Comparison of ENCODE assay signal across 28 mouse cellular contexts in the genomic region with DNA sequence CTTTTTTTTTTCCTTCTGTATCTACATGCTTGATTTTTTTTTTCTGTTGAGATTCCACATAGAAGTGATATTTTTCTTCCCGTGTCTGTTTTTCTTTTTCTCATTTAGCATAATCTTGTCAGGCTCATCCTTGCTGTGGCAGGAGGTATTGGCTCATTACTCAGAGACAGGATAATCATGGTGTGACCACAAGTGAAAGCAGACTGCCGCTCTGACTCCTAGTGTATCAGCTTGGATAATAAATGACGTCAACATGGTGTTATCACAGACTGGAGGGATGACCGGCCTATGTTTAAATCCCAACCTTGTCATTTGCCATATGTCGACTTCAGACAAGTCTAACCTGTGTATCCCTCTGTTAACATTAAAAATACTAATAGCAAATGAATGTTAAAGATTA. TPM values are rescaled to one million over a fixed set of nuclear protein-coding genes. Genes with fewer than 3 reads are reported as not detected.
DNase-seq lines count a peak whose midpoint lies in the region; ATAC-seq and TF ChIP-seq lines count a peak whose summit lies in the region.
"Had no signal": no experiment of that assay in that cellular context is flagged by ENCODE, and none has a peak within 500 bp of the region (broad histone marks: within the 10 kb centered on the region; RNA-seq: fewer than 3 reads in every experiment).

No protein-coding gene starts in this region.

- H3K9ac ChIP-seq in heart, embryonic 11.5 days (ENCODE audit: low read depth, low read length): no peak overlapping the region
- no peak overlapping the region for H3K9ac ChIP-seq in midbrain, embryonic 14.5 days (replicated peaks; ENCODE audit: low read length)
- H3K9ac ChIP-seq in midbrain, embryonic 15.5 days: no peak overlapping the region
- H3K9ac ChIP-seq in forebrain, embryonic 15.5 days (replicated peaks): no peak overlapping the region
- H3K9ac ChIP-seq: embryonic facial prominence, embryonic 12.5 days; hindbrain, embryonic 15.5 days had no signal

- H3K4me1 ChIP-seq in heart, embryonic 11.5 days (ENCODE audit: control insufficient read depth, insufficient read depth, low read length): no peaks in the 10 kb centered on the region
- no peaks in the 10 kb centered on the region for H3K4me1 ChIP-seq in midbrain, embryonic 14.5 days (ENCODE audit: control insufficient read depth, insufficient read depth, low read length)
- no peaks in the 10 kb centered on the region for H3K4me1 ChIP-seq in midbrain, embryonic 15.5 days
- no peaks in the 10 kb centered on the region for H3K4me1 ChIP-seq in forebrain, embryonic 15.5 days
- H3K4me1 ChIP-seq: embryonic facial prominence, embryonic 12.5 days; hindbrain, embryonic 15.5 days had no signal

- H3ac ChIP-seq in myocyte (ENCODE audit: control insufficient read depth, insufficient read length): no peak overlapping the region

- no peaks in the 10 kb centered on the region for H3K9me3 ChIP-seq in heart, embryonic 11.5 days (replicated peaks; ENCODE audit: control insufficient read depth, low read length)
- no peaks in the 10 kb centered on the region for H3K9me3 ChIP-seq in midbrain, embryonic 14.5 days (ENCODE audit: control insufficient read depth, low read length)
- H3K9me3 ChIP-seq in midbrain, embryonic 15.5 days: no peaks in the 10 kb centered on the region
- H3K9me3 ChIP-seq in forebrain, embryonic 15.5 days: no peaks in the 10 kb centered on the region
- H3K9me3 ChIP-seq: embryonic facial prominence, embryonic 12.5 days; hindbrain, embryonic 15.5 days had no signal

- no peak for DNase-seq in heart, adult 18-20 months
- peak; percentile 14 for DNase-seq in midbrain, embryonic 14.5 days
- DNase-seq in kidney, postnatal 4 days: no peak
- DNase-seq: adrenal gland, postnatal 14 days; cerebellum, adult 11 months; cerebellum, adult 8-10 months; gastrocnemius, postnatal 14 days; heart, postnatal 10 days had no signal

- H3K27me3 ChIP-seq in heart, embryonic 11.5 days (ENCODE audit: control insufficient read depth, insufficient read depth, low read length): no peaks in the 10 kb centered on the region
- no peaks in the 10 kb centered on the region for H3K27me3 ChIP-seq in midbrain, embryonic 14.5 days (ENCODE audit: control insufficient read depth, insufficient read depth, low read length)
- no peaks in the 10 kb centered on the region for H3K27me3 ChIP-seq in midbrain, embryonic 15.5 days (replicated peaks)
- H3K27me3 ChIP-seq in myocyte (ENCODE audit: control insufficient read depth, insufficient read depth, insufficient read length): no peaks in the 10 kb centered on the region
- H3K27me3 ChIP-seq in forebrain, embryonic 15.5 days: no peaks in the 10 kb centered on the region
- H3K27me3 ChIP-seq: embryonic facial prominence, embryonic 12.5 days; hindbrain, embryonic 15.5 days; Patski had no signal

- H3K4me3 ChIP-seq in heart, embryonic 11.5 days (ENCODE audit: low read depth, low read length): no peak overlapping the region
- no peak overlapping the region for H3K4me3 ChIP-seq in midbrain, embryonic 14.5 days (replicated peaks; ENCODE audit: low read depth, low read length)
- H3K4me3 ChIP-seq in midbrain, embryonic 15.5 days: no peak overlapping the region
- H3K4me3 ChIP-seq in myocyte: no peak overlapping the region
- H3K4me3 ChIP-seq in forebrain, embryonic 15.5 days: no peak overlapping the region
- H3K4me3 ChIP-seq: embryonic facial prominence, embryonic 12.5 days; hindbrain, embryonic 15.5 days had no signal

- H3K4me2 ChIP-seq in heart, embryonic 11.5 days: no peak overlapping the region
- H3K4me2 ChIP-seq in midbrain, embryonic 14.5 days (ENCODE audit: low read length): no peak overlapping the region
- H3K4me2 ChIP-seq in midbrain, embryonic 15.5 days: no peak overlapping the region
- peak overlapping the region; percentile 18 for H3K4me2 ChIP-seq in myocyte (ENCODE audit: low read depth)
- H3K4me2 ChIP-seq in forebrain, embryonic 15.5 days (replicated peaks): no peak overlapping the region
- H3K4me2 ChIP-seq: embryonic facial prominence, embryonic 12.5 days; hindbrain, embryonic 15.5 days had no signal

- WGBS in heart, embryonic 11.5 days (ENCODE audit: insufficient replicate concordance): 57% methylated on average over 5 of the region's 5 CpGs
- WGBS in midbrain, embryonic 14.5 days: 79% methylated on average over 5 of the region's 5 CpGs
- WGBS in midbrain, embryonic 15.5 days: 76% methylated on average over 5 of the region's 5 CpGs
- WGBS in forebrain, embryonic 15.5 days: 86% methylated on average over 5 of the region's 5 CpGs

- no peak overlapping the region for H3K27ac ChIP-seq in heart, embryonic 11.5 days (ENCODE audit: low read depth, low read length)
- no peak overlapping the region for H3K27ac ChIP-seq in midbrain, embryonic 14.5 days (replicated peaks; ENCODE audit: low read depth, low read length)
- H3K27ac ChIP-seq in midbrain, embryonic 15.5 days: no peak overlapping the region
- no peak overlapping the region for H3K27ac ChIP-seq in forebrain, embryonic 15.5 days (replicated peaks)
- H3K27ac ChIP-seq: embryonic facial prominence, embryonic 12.5 days; hindbrain, embryonic 15.5 days had no signal

- no peaks in the 10 kb centered on the region for H3K36me3 ChIP-seq in heart, embryonic 11.5 days (ENCODE audit: control insufficient read depth, insufficient read depth, low read length)
- no peaks in the 10 kb centered on the region for H3K36me3 ChIP-seq in midbrain, embryonic 14.5 days (ENCODE audit: control insufficient read depth, insufficient read depth, low read length)
- H3K36me3 ChIP-seq in midbrain, embryonic 15.5 days (replicated peaks): no peaks in the 10 kb centered on the region
- no peaks in the 10 kb centered on the region for H3K36me3 ChIP-seq in myocyte (ENCODE audit: control insufficient read depth, insufficient read depth)
- no peaks in the 10 kb centered on the region for H3K36me3 ChIP-seq in forebrain, embryonic 15.5 days
- H3K36me3 ChIP-seq: embryonic facial prominence, embryonic 12.5 days; hindbrain, embryonic 15.5 days had no signal

- no peak for TF ChIP-seq POLR2A in myocyte (IDR thresholded peaks at IDR 0.05; ENCODE audit: insufficient read length, low read depth)

- 0 out of 2 replicates have a peak, but pooled peaks have one; percentile 57 for ATAC-seq in heart, embryonic 11.5 days (replicated peaks; ENCODE audit: insufficient number of reproducible peaks, low FRiP score, low TSS enrichment)
- no peak for ATAC-seq in midbrain, embryonic 14.5 days (ENCODE audit: low FRiP score, low TSS enrichment)
- ATAC-seq in midbrain, embryonic 15.5 days (replicated peaks): no peak
- ATAC-seq in forebrain, embryonic 15.5 days (replicated peaks): no peak
- ATAC-seq: activated CD4-positive, CD25-positive, alpha-beta regulatory T cell, adult 4 months; forebrain, embryonic 16.5 days; Patski had no signal

- no peaks in the 10 kb centered on the region for H3K79me2 ChIP-seq in myocyte (ENCODE audit: control insufficient read depth, insufficient read depth)

TF ChIP-seq in myocyte, 11 proteins besides CTCF, POLR2A, EP300 and RAD21 (continues in another document):
- TF ChIP-seq SRF (IDR thresholded peaks at IDR 0.05; ENCODE audit: control insufficient read depth, insufficient read length, low read depth) (no peak), POLR2AphosphoS2 (IDR thresholded peaks at IDR 0.05; ENCODE audit: insufficient read length, low read depth) (no peak), REST (IDR thresholded peaks at IDR 0.05; ENCODE audit: insufficient read depth, insufficient read length) (no peak), CEBPB (IDR thresholded peaks at IDR 0.05; ENCODE audit: insufficient read depth, poor library complexity, severe bottlenecking) (no peak), MYOD1 (IDR thresholded peaks at IDR 0.05; ENCODE audit: control insufficient read depth in 1 of 3, insufficient read length in 2 of 3, low read depth in 2 of 3) (no peak), MYOG (IDR thresholded peaks at IDR 0.05; ENCODE audit: control insufficient read depth in 1 of 3, insufficient read depth in 1 of 3, insufficient read length in 2 of 3, low read depth in 2 of 3) (no peak), E2F4 (IDR thresholded peaks at IDR 0.05; ENCODE audit: insufficient read depth) (no peak), MAX (IDR thresholded peaks at IDR 0.05; ENCODE audit: low read depth) (no peak), TCF12 (IDR thresholded peaks at IDR 0.05; ENCODE audit: insufficient read depth, poor library complexity, severe bottlenecking) (no peak)

RNA-seq across cellular contexts. Expression of gene Krtap8-1, which starts 26.6 kb away (rescaled TPM):
- polyA plus RNA-seq in heart, embryonic 11.5 days (2014; fragmentation: Nextera tagmentation; extraction: Ambion mirVana): not detected in 2 replicates
- total RNA-seq in heart, adult 18-20 months (2021): not detected
- not detected in 2 replicates for polyA plus RNA-seq in midbrain, embryonic 14.5 days (2014; fragmentation: Nextera tagmentation; extraction: Ambion mirVana)
- polyA plus RNA-seq in midbrain, embryonic 15.5 days (2015; fragmentation: Nextera tagmentation; extraction: Ambion mirVana): not detected in 2 replicates
- polyA plus RNA-seq in myocyte (2012; fragmentation: generic; extraction: Trizol): not detected
- not detected in 2 replicates for polyA plus RNA-seq in forebrain, embryonic 15.5 days (2015; fragmentation: Nextera tagmentation; extraction: Ambion mirVana)
- total RNA-seq: adrenal gland, adult 18-20 months; adrenal gland, postnatal 14 days; common myeloid progenitor, adult 5-6 weeks; gastrocnemius, postnatal 14 days; heart, adult 8-10 months; heart, postnatal 10 days; hematopoietic stem cell, adult 5-6 weeks; MEL had no signal
- polyA plus RNA-seq: activated CD4-positive, CD25-positive, alpha-beta regulatory T cell, adult 4 months; C2C12; embryonic facial prominence, embryonic 12.5 days; forebrain, embryonic 11.5 days; forebrain, embryonic 16.5 days; frontal cortex, adult 2 months; gonadal fat pad, adult 2 months; heart, embryonic 14.5 days; hindbrain, embryonic 15.5 days; intestine, embryonic 14.5 days; Patski had no signal

RNA-seq across cellular contexts. Expression of gene Krtap6-2, which starts 41.3 kb away (rescaled TPM):
- not detected in 2 replicates for polyA plus RNA-seq in heart, embryonic 11.5 days (2014; fragmentation: Nextera tagmentation; extraction: Ambion mirVana)
- not detected for total RNA-seq in heart, adult 18-20 months (2021)
- not detected in 2 replicates for polyA plus RNA-seq in midbrain, embryonic 14.5 days (2014; fragmentation: Nextera tagmentation; extraction: Ambion mirVana)
- not detected in 2 replicates for polyA plus RNA-seq in midbrain, embryonic 15.5 days (2015; fragmentation: Nextera tagmentation; extraction: Ambion mirVana)
- not detected for polyA plus RNA-seq in myocyte (2012; fragmentation: generic; extraction: Trizol)
- polyA plus RNA-seq in forebrain, embryonic 15.5 days (2015; fragmentation: Nextera tagmentation; extraction: Ambion mirVana): not detected in 2 replicates
- total RNA-seq: adrenal gland, adult 18-20 months; adrenal gland, postnatal 14 days; common myeloid progenitor, adult 5-6 weeks; gastrocnemius, postnatal 14 days; heart, adult 8-10 months; heart, postnatal 10 days; hematopoietic stem cell, adult 5-6 weeks; MEL had no signal
- polyA plus RNA-seq: activated CD4-positive, CD25-positive, alpha-beta regulatory T cell, adult 4 months; C2C12; embryonic facial prominence, embryonic 12.5 days; forebrain, embryonic 11.5 days; forebrain, embryonic 16.5 days; frontal cortex, adult 2 months; gonadal fat pad, adult 2 months; heart, embryonic 14.5 days; hindbrain, embryonic 15.5 days; intestine, embryonic 14.5 days; Patski had no signal

RNA-seq across cellular contexts. Expression of gene Krtap7-1, which starts 46.9 kb away (rescaled TPM):
- not detected in 2 replicates for polyA plus RNA-seq in heart, embryonic 11.5 days (2014; fragmentation: Nextera tagmentation; extraction: Ambion mirVana)
- not detected for total RNA-seq in heart, adult 18-20 months (2021)
- polyA plus RNA-seq in midbrain, embryonic 14.5 days (2014; fragmentation: Nextera tagmentation; extraction: Ambion mirVana): 0.51 TPM in 1 of 2 replicates, not detected in the other
- not detected in 2 replicates for polyA plus RNA-seq in midbrain, embryonic 15.5 days (2015; fragmentation: Nextera tagmentation; extraction: Ambion mirVana)
- not detected for polyA plus RNA-seq in myocyte (2012; fragmentation: generic; extraction: Trizol)
- polyA plus RNA-seq in forebrain, embryonic 15.5 days (2015; fragmentation: Nextera tagmentation; extraction: Ambion mirVana): not detected in 2 replicates
- total RNA-seq: adrenal gland, adult 18-20 months; adrenal gland, postnatal 14 days; common myeloid progenitor, adult 5-6 weeks; gastrocnemius, postnatal 14 days; heart, adult 8-10 months; heart, postnatal 10 days; hematopoietic stem cell, adult 5-6 weeks; MEL had no signal
- polyA plus RNA-seq: activated CD4-positive, CD25-positive, alpha-beta regulatory T cell, adult 4 months; C2C12; embryonic facial prominence, embryonic 12.5 days; forebrain, embryonic 11.5 days; forebrain, embryonic 16.5 days; gonadal fat pad, adult 2 months; heart, embryonic 14.5 days; hindbrain, embryonic 15.5 days; intestine, embryonic 14.5 days; Patski had no signal

RNA-seq across cellular contexts. Expression of gene Krtap21-1, which starts 57.5 kb away (rescaled TPM):
- not detected in 2 replicates for polyA plus RNA-seq in heart, embryonic 11.5 days (2014; fragmentation: Nextera tagmentation; extraction: Ambion mirVana)
- total RNA-seq in heart, adult 18-20 months (2021): not detected
- polyA plus RNA-seq in midbrain, embryonic 14.5 days (2014; fragmentation: Nextera tagmentation; extraction: Ambion mirVana): not detected in 2 replicates
- polyA plus RNA-seq in midbrain, embryonic 15.5 days (2015; fragmentation: Nextera tagmentation; extraction: Ambion mirVana): not detected in 2 replicates
- polyA plus RNA-seq in myocyte (2012; fragmentation: generic; extraction: Trizol): not detected
- not detected in 2 replicates for polyA plus RNA-seq in forebrain, embryonic 15.5 days (2015; fragmentation: Nextera tagmentation; extraction: Ambion mirVana)
- total RNA-seq: adrenal gland, adult 18-20 months; adrenal gland, postnatal 14 days; common myeloid progenitor, adult 5-6 weeks; gastrocnemius, postnatal 14 days; heart, adult 8-10 months; heart, postnatal 10 days; hematopoietic stem cell, adult 5-6 weeks; MEL had no signal
- polyA plus RNA-seq: activated CD4-positive, CD25-positive, alpha-beta regulatory T cell, adult 4 months; C2C12; embryonic facial prominence, embryonic 12.5 days; forebrain, embryonic 11.5 days; forebrain, embryonic 16.5 days; frontal cortex, adult 2 months; gonadal fat pad, adult 2 months; heart, embryonic 14.5 days; hindbrain, embryonic 15.5 days; intestine, embryonic 14.5 days; Patski had no signal
